Mouse (Mus musculus) liver, embryonic 15.5 days (tissue): Measurements from ENCODE around the gene Map3k21. TPM values are rescaled to one million over a fixed set of nuclear protein-coding genes. Genes with fewer than 3 reads are reported as not detected.

Experiments used
- ATAC-seq: fragments of 200-750 bp; cut with Nextera tagmentation; 2 replicates; pipeline ENCODE4 v1.8.0; 2017; ENCODE audit warnings: moderate number of reproducible peaks, mild to moderate bottlenecking, moderate library complexity; ENCODE audit not compliant: insufficient read depth
- H3K27ac ChIP-seq: fragments of 300-500 bp; sonication (generic); replicated peaks from 2 replicates; pipeline ENCODE4 v1.5.1; 2015; ENCODE audit warnings: mild to moderate bottlenecking, inconsistent platforms
- H3K27me3 ChIP-seq: fragments of 300-500 bp; sonication (generic); 2 replicates; pipeline ENCODE4 v1.6.1; 2015; ENCODE audit warnings: mild to moderate bottlenecking, inconsistent platforms
- H3K36me3 ChIP-seq: fragments of 300-500 bp; sonication (generic); replicated peaks from 2 replicates; pipeline ENCODE4 v1.6.1; 2015; ENCODE audit warnings: moderate library complexity, mild to moderate bottlenecking, inconsistent platforms
- H3K4me1 ChIP-seq: fragments of 300-500 bp; sonication (generic); replicated peaks from 2 replicates; pipeline ENCODE4 v1.6.1; 2015; ENCODE audit warnings: inconsistent platforms
- H3K4me2 ChIP-seq: fragments of 300-500 bp; sonication (generic); 2 replicates; pipeline ENCODE4 v1.6.1; 2015; ENCODE audit warnings: moderate library complexity, mild to moderate bottlenecking, inconsistent platforms
- H3K4me3 ChIP-seq: fragments of 300-500 bp; sonication (generic); replicated peaks from 2 replicates; pipeline ENCODE4 v1.5.1; 2015; ENCODE audit warnings: mild to moderate bottlenecking, inconsistent platforms
- H3K9ac ChIP-seq: fragments of 300-500 bp; sonication (generic); 2 replicates; pipeline ENCODE4 v1.6.1; 2015; ENCODE audit warnings: moderate library complexity, mild to moderate bottlenecking, inconsistent platforms
- H3K9me3 ChIP-seq: fragments of 300-500 bp; sonication (generic); replicated peaks from 2 replicates; pipeline ENCODE4 v1.6.1; 2016; ENCODE audit warnings: inconsistent platforms
- WGBS: fragments of 180-500 bp; shearing (Covaris S2); methylation state at CpG from one replicate; pipeline ENCODE4 v1.1.7; 2015; ENCODE audit warnings: mixed read lengths; ENCODE audit not compliant: insufficient replicate concordance; 5-methylcytosine and 5-hydroxymethylcytosine counted together
- polyA plus RNA-seq: library from polyadenylated mRNA; unstranded; fragments of >200 nt; fragmentation: Nextera tagmentation; extraction: Ambion mirVana; gene quantifications from 2 replicates; pipeline ENCODE4 v1.2.1, GENCODE M21; 2015

Map3k21 gene
- polyA plus RNA-seq, 1 experiment from 2014 or later, result 0.07 TPM

DNA sequence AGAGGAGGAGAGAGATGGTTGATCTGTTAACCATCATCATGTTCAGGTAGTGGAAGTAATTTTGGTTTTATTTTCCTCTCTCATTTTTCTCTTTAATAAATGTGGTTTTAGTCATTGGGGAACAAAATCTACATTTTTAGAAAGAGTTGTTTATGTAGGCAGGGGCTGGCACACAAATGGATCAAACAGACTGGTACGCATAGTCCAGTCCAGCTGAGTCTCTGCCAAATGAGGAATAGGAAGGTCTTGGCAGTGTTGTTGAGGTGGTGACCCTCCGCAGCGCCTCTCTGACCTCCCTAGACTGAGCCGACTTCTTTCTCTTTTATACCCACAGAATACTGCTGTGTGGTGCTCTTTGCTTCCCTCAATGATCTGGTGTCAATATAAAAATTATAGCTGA, 65.7 kb downstream of the Map3k21 start:
- Histone ChIP-seq H3K27me3 (no peaks in the 10 kb centered on the region), H3K4me3 (no peak overlapping the region)
- 59% methylated on average over 4 of the region's 4 CpGs for WGBS

DNA sequence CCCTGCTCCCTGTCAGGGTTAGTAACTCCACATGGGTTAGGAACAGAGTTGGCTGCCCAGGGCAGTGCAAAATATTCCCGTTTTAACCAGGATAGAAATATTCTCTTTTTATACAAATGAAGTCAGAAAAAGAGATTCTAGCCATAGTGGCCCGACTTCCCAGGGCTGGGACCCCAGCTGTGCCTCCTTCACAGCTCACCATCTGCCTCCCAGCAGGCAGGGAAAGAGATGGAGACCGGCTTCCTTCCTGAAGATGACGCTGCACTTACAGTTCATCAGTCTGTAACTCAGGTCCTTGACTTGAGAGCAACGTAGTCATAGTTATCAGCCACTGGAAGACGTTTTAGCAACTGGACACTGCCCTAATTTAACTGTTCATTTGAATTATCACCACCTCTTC, 70.6 kb downstream of the Map3k21 start:
- no peak overlapping the region for H3K27ac ChIP-seq
- H3K9ac ChIP-seq, result no peak overlapping the region
- no peaks in the 10 kb centered on the region for H3K27me3 ChIP-seq
- 6% methylated on average over 6 of the region's 6 CpGs for WGBS
- no peak overlapping the region for H3K4me2 ChIP-seq
- no peak overlapping the region for H3K4me3 ChIP-seq
- ATAC-seq, result no peak
- no peaks in the 10 kb centered on the region for H3K36me3 ChIP-seq
- no peaks in the 10 kb centered on the region for H3K9me3 ChIP-seq
- no peaks in the 10 kb centered on the region for H3K4me1 ChIP-seq

More for the DNA sequence above, 65.7 kb downstream of the Map3k21 start:
- H3K4me1 ChIP-seq, result no peaks in the 10 kb centered on the region
- H3K36me3 ChIP-seq, result no peaks in the 10 kb centered on the region
- H3K9ac ChIP-seq, result no peak overlapping the region
- ATAC-seq, result no peak
- H3K27ac ChIP-seq, result no peak overlapping the region
- no peaks in the 10 kb centered on the region for H3K9me3 ChIP-seq
- no peak overlapping the region for H3K4me2 ChIP-seq

DNA sequence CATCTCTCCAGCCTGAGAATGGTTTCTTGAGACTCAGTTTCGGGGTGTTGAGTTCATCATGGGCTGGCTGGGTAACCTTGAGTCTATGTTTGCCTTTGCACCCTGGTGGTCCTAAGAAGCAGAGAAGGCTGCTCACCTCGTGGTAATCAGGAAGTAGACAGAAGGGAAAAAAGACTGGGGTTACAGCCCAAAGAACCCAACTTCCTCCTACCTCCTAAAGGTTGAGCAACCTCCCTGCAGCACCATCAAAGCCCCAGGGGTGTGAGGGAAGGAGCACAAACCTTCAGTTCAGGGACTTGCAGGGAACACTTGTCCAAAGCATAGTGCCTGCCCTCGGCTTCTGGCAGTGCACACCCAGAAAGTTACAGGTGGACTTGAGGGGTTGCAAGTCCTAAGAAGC, 73.3 kb downstream of the Map3k21 start:
- no peak overlapping the region for H3K4me3 ChIP-seq
- H3K9me3 ChIP-seq, result no peaks in the 10 kb centered on the region
- no peak overlapping the region for H3K4me2 ChIP-seq
- H3K36me3 ChIP-seq, result no peaks in the 10 kb centered on the region
- no peak overlapping the region for H3K9ac ChIP-seq
- no peak overlapping the region for H3K27ac ChIP-seq
- no peaks in the 10 kb centered on the region for H3K4me1 ChIP-seq
- H3K27me3 ChIP-seq, result no peaks in the 10 kb centered on the region
- no peak for ATAC-seq
- WGBS, result 31% methylated on average over 3 of the region's 3 CpGs

DNA sequence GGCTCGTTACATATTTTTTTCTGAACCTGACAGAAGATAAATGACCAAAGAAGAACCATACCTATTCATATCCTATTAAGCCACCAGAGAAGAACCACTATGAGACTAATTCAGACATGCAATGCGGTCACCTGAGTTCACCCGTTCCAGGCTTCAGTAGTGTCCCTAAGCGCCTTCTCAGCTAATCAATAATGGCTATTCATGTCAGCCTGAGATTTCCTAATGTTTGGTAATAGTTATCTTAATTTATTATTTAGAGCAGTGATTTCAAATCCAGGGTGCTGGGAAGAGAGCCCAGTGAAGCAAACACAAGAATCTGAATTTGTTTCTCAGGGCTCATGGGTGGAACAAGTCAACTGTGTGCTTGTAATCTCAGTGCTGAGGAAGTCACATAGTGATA, 73.9 kb downstream of the Map3k21 start:
- H3K4me1 ChIP-seq, result no peaks in the 10 kb centered on the region
- H3K36me3 ChIP-seq, result no peaks in the 10 kb centered on the region
- no peaks in the 10 kb centered on the region for H3K9me3 ChIP-seq
- H3K27me3 ChIP-seq, result no peaks in the 10 kb centered on the region
- no peak overlapping the region for H3K4me3 ChIP-seq
- no peak overlapping the region for H3K4me2 ChIP-seq
- no peak for ATAC-seq
- no peak overlapping the region for H3K9ac ChIP-seq
- no peak overlapping the region for H3K27ac ChIP-seq
- 80% methylated on average over 4 of the region's 4 CpGs for WGBS

DNA sequence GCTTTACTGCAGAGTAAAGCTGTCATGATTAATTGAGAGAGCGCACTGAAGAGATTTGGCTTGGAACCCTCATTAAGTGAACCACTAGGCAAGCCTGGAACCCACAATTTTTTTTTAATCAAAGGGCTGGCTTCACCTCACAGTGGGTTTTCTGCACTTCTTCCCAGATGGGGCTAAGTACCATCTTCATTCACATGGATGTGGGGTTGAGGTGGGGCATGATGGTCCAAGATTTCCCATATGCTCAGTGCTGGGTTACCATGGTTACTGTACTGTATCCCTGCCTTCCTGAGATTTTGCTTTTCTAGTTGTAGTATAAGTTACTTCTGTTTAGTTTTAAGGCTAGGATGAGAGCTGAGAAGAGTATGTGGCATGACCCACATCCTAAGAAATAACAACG, 75.1 kb downstream of the Map3k21 start:
- H3K9ac ChIP-seq, result no peak overlapping the region
- no peaks in the 10 kb centered on the region for H3K4me1 ChIP-seq
- WGBS, result 75% methylated on average over 2 of the region's 2 CpGs

DNA sequence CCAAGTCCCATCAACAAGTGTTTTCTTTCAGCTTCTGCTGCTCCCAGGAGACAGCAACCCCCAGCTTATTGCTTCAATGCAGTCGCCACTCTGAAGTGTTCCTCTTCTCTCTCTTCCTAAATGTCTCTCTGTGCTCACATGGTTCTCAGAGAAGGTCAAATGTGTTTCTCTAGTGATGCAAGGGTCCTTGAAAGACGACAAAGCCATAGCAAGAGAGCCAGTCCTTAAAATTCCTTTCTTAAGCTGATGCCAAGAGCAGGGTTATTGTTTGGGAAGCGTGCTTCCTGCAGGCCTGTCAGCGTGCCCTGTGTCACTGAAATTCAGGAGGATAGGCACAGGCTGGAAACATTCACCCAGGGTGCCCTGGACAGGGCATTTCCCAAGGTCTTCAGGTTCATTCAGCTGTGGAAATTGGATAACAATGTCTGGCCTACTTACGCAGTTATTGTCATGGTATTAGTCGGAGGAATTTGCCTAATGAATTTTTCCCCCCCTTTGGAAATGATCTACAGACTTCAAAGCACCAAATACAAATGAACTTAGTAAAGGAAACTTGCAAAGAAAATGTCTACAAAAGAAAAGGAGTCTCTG, 76.8 kb downstream of the Map3k21 start:
- no peaks in the 10 kb centered on the region for H3K9me3 ChIP-seq
- 55% methylated on average over 6 of the region's 6 CpGs for whole genome bisulfite sequencing
- H3K36me3 ChIP-seq, result no peaks in the 10 kb centered on the region
- H3K27me3 ChIP-seq, result peaks cover under 1% of the 10 kb centered on the region; the same call in 1 of the 2 replicates
- H3K27ac ChIP-seq, result no peak overlapping the region
- no peak overlapping the region for H3K4me2 ChIP-seq
- no peaks in the 10 kb centered on the region for H3K4me1 ChIP-seq
- H3K4me3 ChIP-seq, result no peak overlapping the region
- H3K9ac ChIP-seq, result no peak overlapping the region
- ATAC-seq, result no peak

More for the DNA sequence above, 75.1 kb downstream of the Map3k21 start:
- no peak overlapping the region for H3K4me3 ChIP-seq
- no peaks in the 10 kb centered on the region for H3K9me3 ChIP-seq
- no peak for ATAC-seq
- H3K27me3 ChIP-seq, result no peaks in the 10 kb centered on the region
- no peak overlapping the region for H3K27ac ChIP-seq
- no peak overlapping the region for H3K4me2 ChIP-seq
- no peaks in the 10 kb centered on the region for H3K36me3 ChIP-seq

DNA sequence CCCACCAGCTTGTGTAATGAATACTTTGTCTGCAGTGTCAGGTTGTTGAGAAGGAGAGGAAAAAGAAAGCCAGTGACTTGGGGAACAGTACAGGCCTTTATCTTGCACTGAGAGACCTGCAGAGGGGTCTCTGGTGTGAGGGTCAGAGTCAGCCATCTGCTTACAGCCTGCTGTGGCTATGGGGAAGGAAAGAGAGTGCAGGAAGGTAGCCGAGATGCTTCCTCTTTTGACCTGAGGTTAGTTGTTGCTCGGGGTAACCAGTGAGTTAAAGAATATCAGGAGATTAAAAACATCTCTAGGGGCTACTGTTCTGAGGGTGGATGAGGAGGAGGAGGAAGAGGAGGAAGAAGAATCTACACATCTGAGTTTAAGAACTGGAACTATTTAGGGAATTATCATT, 77.7 kb downstream of the Map3k21 start:
- no peak for ATAC-seq
- no peak overlapping the region for H3K4me3 ChIP-seq
- H3K27me3 ChIP-seq, result peaks cover 10% of the 10 kb centered on the region
- no peak overlapping the region for H3K27ac ChIP-seq
- 8% methylated on average over 2 of the region's 2 CpGs for WGBS
- H3K9ac ChIP-seq, result no peak overlapping the region
- H3K4me1 ChIP-seq, result no peaks in the 10 kb centered on the region
- no peaks in the 10 kb centered on the region for H3K9me3 ChIP-seq
- H3K4me2 ChIP-seq, result no peak overlapping the region
- H3K36me3 ChIP-seq, result no peaks in the 10 kb centered on the region

DNA sequence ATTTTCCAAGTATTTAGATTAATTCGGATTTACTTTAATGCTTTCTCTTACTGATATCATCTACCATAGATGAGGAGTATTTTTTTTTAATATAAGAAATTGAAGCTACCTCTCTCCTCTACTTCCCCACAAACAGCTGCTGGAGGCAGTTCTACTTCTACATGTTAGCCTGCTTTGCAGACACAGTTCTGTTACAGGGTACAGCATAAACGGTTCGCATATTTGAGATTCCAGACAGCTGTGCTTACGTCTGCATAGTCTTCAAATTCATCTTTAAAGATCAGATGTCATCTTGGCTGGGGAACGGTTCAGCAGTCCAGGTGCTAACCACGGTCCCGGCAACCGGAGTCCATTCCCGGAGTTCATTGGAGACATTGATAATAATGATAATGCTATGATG, 83.4 kb downstream of the Map3k21 start:
- H3K36me3 ChIP-seq, result no peaks in the 10 kb centered on the region
- no peaks in the 10 kb centered on the region for H3K4me1 ChIP-seq
- H3K27me3 ChIP-seq, result peaks cover 64% of the 10 kb centered on the region
- no peak overlapping the region for H3K4me3 ChIP-seq
- H3K9ac ChIP-seq, result no peak overlapping the region
- no peak for ATAC-seq
- no peak overlapping the region for H3K4me2 ChIP-seq
- 62% methylated on average over 9 of the region's 9 CpGs for WGBS
- no peak overlapping the region for H3K27ac ChIP-seq
- H3K9me3 ChIP-seq, result no peaks in the 10 kb centered on the region

DNA sequence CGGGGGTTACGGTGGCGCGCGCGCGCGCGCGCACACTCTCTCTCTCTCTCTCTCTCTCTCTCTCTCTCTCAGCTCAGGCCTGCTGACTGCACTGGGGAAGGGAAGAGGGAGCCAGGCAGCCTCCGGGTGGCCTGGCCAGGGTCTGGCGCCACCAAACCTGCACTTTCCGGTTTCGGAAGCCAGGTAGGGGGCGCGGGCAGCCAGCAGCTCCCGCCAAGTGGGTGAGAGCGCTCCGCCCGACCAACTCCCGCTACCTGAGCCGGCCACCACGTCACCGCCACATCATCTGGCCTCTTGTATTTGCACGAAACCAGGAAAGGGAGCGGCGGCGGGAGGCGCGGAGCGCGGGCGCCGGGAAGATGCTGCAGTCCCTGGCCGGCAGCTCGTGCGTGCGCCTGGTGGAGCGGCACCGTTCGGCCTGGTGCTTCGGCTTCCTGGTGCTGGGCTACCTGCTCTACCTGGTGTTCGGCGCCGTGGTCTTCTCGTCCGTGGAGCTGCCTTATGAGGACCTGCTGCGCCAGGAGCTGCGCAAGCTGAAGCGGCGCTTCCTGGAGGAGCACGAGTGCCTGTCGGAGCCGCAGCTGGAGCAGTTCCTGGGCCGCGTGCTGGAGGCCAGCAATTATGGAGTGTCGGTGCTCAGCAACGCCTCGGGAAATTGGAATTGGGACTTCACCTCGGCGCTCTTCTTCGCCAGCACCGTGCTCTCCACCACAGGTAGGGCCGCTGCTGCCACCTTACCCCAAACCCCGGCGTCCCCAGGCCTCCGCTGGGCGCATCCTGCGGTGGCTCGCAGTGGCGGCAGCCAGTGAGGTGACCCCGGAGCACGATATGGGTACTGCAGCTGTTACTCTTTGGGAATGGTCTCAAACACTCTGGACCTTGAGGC, 85.1 kb downstream of the Map3k21 start, which contains the start of gene Kcnk1:
Gene Kcnk1, plus strand, starts transcription at position 70 of the 886 bp plus-strand sequence.
- no peak within 1 kb of the TSS for H3K9ac ChIP-seq
- H3K4me3 ChIP-seq, result peak within 1 kb of the TSS; percentile 23; the same call in 1 of the 2 replicates
- peaks cover 65% of the 10 kb centered on the region for H3K27me3 ChIP-seq
- peak within 1 kb of the TSS; percentile 35 for H3K4me2 ChIP-seq
- no peak for ATAC-seq
- H3K27ac ChIP-seq, result no peak within 1 kb of the TSS
- no peaks in the 10 kb centered on the region for H3K9me3 ChIP-seq
- no peaks in the 10 kb centered on the region for H3K4me1 ChIP-seq
- no peaks in the 10 kb centered on the region for H3K36me3 ChIP-seq
- WGBS, result 3% methylated on average over 73 of the region's 73 CpGs

DNA sequence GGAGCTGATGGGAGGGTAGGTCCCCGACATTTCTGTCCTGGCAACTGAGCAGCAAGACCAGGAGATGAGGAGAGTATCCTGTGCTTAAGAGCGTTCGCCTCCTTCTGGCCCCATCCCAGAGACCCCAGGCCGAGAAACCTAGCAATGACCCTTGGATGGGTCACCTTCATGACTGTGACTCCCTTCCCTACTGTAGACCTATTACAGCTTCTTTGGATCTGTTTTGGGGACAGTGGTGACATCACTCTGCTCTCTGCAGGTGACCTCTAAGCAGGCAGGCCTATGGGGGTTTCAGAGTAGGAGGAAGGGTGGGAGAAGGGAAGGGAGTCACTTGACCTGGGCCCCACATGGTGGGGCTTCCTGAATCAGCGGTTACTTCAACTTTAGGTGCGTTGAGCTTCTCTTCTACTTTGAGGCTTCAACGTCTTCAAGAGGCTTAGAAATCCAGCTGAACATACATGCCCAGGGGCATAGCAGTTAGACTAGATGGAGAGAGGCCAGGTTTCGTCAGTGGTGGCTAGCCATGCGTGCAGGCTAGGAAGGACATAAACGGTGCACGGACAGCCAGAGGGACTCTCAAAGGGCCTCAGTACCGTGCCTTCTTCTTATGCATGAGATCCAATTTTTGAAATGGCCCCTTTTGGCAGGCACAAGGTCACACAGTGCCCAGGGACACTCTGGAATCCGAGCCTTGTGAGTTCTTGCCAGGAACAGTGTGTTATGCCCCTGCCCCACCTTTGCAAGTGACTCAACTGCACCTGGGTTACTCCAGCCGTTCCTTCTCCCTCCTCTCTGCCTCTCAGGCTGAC, 86.0 kb downstream of the Map3k21 start:
- Histone ChIP-seq H3K9ac (no peak overlapping the region), H3K4me2 (no peak overlapping the region), H3K4me1 (no peaks in the 10 kb centered on the region), H3K27ac (no peak overlapping the region), H3K27me3 (peaks cover 65% of the 10 kb centered on the region), H3K9me3 (no peaks in the 10 kb centered on the region), H3K36me3 (no peaks in the 10 kb centered on the region), H3K4me3 (no peak overlapping the region)
- ATAC-seq, result no peak
- 14% methylated on average over 14 of the region's 14 CpGs for WGBS

DNA sequence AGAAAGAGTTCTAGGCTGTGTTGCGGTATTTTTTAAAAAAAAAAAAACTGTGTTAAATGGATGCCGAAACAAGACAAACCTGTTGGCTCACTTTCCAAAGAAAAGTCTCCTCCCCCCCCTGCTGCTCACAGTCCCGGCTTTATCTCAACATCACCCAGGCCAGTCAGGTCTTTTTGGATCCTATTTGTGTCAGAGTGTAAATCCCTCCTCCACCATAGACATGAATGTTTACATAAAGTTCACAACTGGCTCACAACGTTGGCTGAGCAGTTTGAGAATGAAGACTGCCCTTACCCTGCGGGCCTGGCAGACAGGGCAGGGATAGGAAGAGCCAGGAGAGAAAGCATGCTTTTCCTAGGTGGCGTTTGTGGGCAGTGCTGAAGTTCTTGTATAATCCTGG, 86.7 kb downstream of the Map3k21 start:
- no peaks in the 10 kb centered on the region for H3K4me1 ChIP-seq
- H3K36me3 ChIP-seq, result no peaks in the 10 kb centered on the region
- no peak for ATAC-seq
- no peak overlapping the region for H3K4me2 ChIP-seq
- peaks cover 65% of the 10 kb centered on the region for H3K27me3 ChIP-seq
- WGBS, result 21% methylated on average over 6 of the region's 6 CpGs
- no peak overlapping the region for H3K4me3 ChIP-seq
- no peak overlapping the region for H3K9ac ChIP-seq
- H3K27ac ChIP-seq, result no peak overlapping the region
- no peaks in the 10 kb centered on the region for H3K9me3 ChIP-seq
